Mouse (Mus musculus) hindbrain, embryonic 12.5 days (tissue): ENCODE data around the gene Arih1. TPM values are rescaled to one million over a fixed set of nuclear protein-coding genes. Genes with fewer than 3 reads are reported as not detected.
"Not testable (repeated sequence)": the region's sequence is repeated elsewhere in the genome, so short reads cannot be mapped to it uniquely, and the experiment has no call there.

Experiments used
- ATAC-seq: fragments of 200-750 bp; cut with Nextera tagmentation; 2 replicates; pipeline ENCODE4 v1.8.0; 2017; ENCODE audit warnings: moderate TSS enrichment; ENCODE audit not compliant: low FRiP score
- H3K27ac ChIP-seq: fragments of 300-500 bp; sonication (generic); 2 replicates; pipeline ENCODE4 v1.5.1; 2016; ENCODE audit warnings: mild to moderate bottlenecking
- H3K27me3 ChIP-seq: fragments of 300-500 bp; sonication (generic); 2 replicates; pipeline ENCODE4 v1.6.1; 2016; ENCODE audit warnings: mild to moderate bottlenecking
- H3K36me3 ChIP-seq: fragments of 300-500 bp; sonication (generic); 2 replicates; pipeline ENCODE4 v1.6.1; 2016; ENCODE audit warnings: mild to moderate bottlenecking
- H3K4me1 ChIP-seq: fragments of 300-500 bp; sonication (generic); 2 replicates; pipeline ENCODE4 v1.6.1; 2016
- H3K4me2 ChIP-seq: fragments of 300-500 bp; sonication (generic); replicated peaks from 2 replicates; pipeline ENCODE4 v1.6.1; 2016; ENCODE audit warnings: mild to moderate bottlenecking
- H3K4me3 ChIP-seq: fragments of 300-500 bp; sonication (generic); 2 replicates; pipeline ENCODE4 v1.5.1; 2016; ENCODE audit warnings: mild to moderate bottlenecking
- H3K9ac ChIP-seq: fragments of 300-500 bp; sonication (generic); 2 replicates; pipeline ENCODE4 v1.6.1; 2016; ENCODE audit warnings: mild to moderate bottlenecking, moderate library complexity
- H3K9me3 ChIP-seq: fragments of 300-500 bp; sonication (generic); replicated peaks from 2 replicates; pipeline ENCODE4 v1.6.1; 2016; ENCODE audit warnings: mild to moderate bottlenecking
- WGBS: fragments of 180-500 bp; shearing (Covaris S2); methylation state at CpG from one replicate; pipeline ENCODE4 v1.1.7; 2016; 5-methylcytosine and 5-hydroxymethylcytosine counted together
- polyA plus RNA-seq: library from polyadenylated mRNA; unstranded; fragments of >200 nt; fragmentation: Nextera tagmentation; extraction: Ambion mirVana; gene quantifications from 2 replicates; pipeline ENCODE4 v1.2.1, GENCODE M21; 2016

Arih1 gene
- polyA plus RNA-seq, 1 experiment from 2014 or later, result 24.1 TPM

- H3K4me1 ChIP-seq, result peaks cover 10% of the 10 kb centered on the region; the same call in 1 of the 2 replicates
- no peak overlapping the region for H3K4me2 ChIP-seq
- H3K9ac ChIP-seq, result no peak overlapping the region
- 90% methylated on average over 1 of the region's 1 CpGs for WGBS
- H3K4me3 ChIP-seq, result no peak overlapping the region
- no peaks in the 10 kb centered on the region for H3K27me3 ChIP-seq
- H3K36me3 ChIP-seq, result no peaks in the 10 kb centered on the region
- no peaks in the 10 kb centered on the region for H3K9me3 ChIP-seq
- ATAC-seq, result no peak
- H3K27ac ChIP-seq, result no peak overlapping the region
Measured at GRCm38 (mm10) chr9:59457671-59458070, 28.7 kb downstream of the Arih1 start.

- Histone ChIP-seq H3K27me3 (no peaks in the 10 kb centered on the region), H3K4me3 (no peak overlapping the region), H3K9me3 (no peaks in the 10 kb centered on the region), H3K9ac (no peak overlapping the region), H3K36me3 (no peaks in the 10 kb centered on the region), H3K4me2 (no peak overlapping the region), H3K4me1 (peaks cover 10% of the 10 kb centered on the region; the same call in 1 of the 2 replicates), H3K27ac (no peak overlapping the region)
- WGBS, result 76% methylated on average over 3 of the region's 3 CpGs
- no peak for ATAC-seq
Measured at GRCm38 (mm10) chr9:59455404-59456068, 30.9 kb downstream of the Arih1 start.

- H3K27me3 ChIP-seq, result no peaks in the 10 kb centered on the region
- ATAC-seq, result no peak
- no peaks in the 10 kb centered on the region for H3K4me1 ChIP-seq
- 0 out of 2 replicates have a peak, but pooled peaks cover 8% of the 10 kb centered on the region for H3K36me3 ChIP-seq
- no peak overlapping the region for H3K4me2 ChIP-seq
- H3K9me3 ChIP-seq, result no peaks in the 10 kb centered on the region
- no peak overlapping the region for H3K27ac ChIP-seq
- H3K9ac ChIP-seq, result no peak overlapping the region
- H3K4me3 ChIP-seq, result no peak overlapping the region
- 93% methylated on average over 1 of the region's 1 CpGs for WGBS
Measured at GRCm38 (mm10) chr9:59433729-59434128, 52.7 kb downstream of the Arih1 start.

DNA sequence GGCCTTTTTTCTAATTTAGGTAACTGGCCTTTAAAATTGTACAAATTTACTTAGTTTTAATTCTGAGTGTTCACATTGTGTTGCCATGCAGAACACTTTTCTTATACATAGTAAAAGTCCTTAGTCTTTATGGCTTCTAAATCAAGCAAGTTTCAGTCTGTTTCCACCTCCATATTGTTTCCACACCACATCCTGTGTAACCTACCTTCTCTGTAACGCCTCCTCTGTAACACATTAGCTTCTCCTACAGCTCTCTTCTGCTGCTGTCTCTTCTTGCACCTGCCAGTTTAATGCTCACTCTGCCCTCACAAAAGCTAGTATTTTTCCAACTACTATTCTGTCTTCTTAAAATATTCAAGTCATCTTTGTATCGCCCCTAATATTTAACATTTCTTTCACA lies 54.8 kb downstream of the Arih1 start:
- Histone ChIP-seq H3K27me3 (no peaks in the 10 kb centered on the region), H3K4me2 (no peak overlapping the region), H3K36me3 (0 out of 2 replicates have a peak, but pooled peaks cover 15% of the 10 kb centered on the region), H3K4me3 (no peak overlapping the region), H3K9me3 (no peaks in the 10 kb centered on the region), H3K9ac (no peak overlapping the region), H3K4me1 (no peaks in the 10 kb centered on the region), H3K27ac (no peak overlapping the region)
- no peak for ATAC-seq
- 95% methylated on average over 2 of the region's 2 CpGs for WGBS

DNA sequence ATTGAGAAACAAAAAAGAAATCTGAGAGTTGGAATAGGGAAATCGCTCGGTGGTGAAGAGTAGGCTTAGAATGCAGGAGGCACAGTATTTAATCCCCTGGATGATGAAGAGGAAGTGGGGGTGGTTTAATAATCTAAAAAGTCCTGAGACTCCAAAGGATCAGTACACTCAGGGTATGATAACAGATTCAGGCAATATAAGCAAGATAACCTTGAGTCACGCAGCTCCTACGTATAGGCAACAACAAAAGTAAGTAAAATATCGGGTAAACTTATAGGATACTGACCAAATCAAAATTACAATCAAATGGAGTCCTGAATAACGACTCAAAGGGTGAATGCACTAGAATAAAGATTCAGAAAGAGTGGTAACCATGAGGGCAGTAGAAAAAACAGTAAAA lies 65.9 kb downstream of the Arih1 start:
- H3K27me3 ChIP-seq, result no peaks in the 10 kb centered on the region
- H3K27ac ChIP-seq, result no peak overlapping the region
- 93% methylated on average over 6 of the region's 6 CpGs for WGBS
- no peak for ATAC-seq
- no peak overlapping the region for H3K4me2 ChIP-seq
- H3K4me1 ChIP-seq, result no peaks in the 10 kb centered on the region
- peaks cover 3% of the 10 kb centered on the region; the same call in 1 of the 2 replicates for H3K36me3 ChIP-seq
- H3K9me3 ChIP-seq, result no peaks in the 10 kb centered on the region
- no peak overlapping the region for H3K4me3 ChIP-seq
- H3K9ac ChIP-seq, result no peak overlapping the region

DNA sequence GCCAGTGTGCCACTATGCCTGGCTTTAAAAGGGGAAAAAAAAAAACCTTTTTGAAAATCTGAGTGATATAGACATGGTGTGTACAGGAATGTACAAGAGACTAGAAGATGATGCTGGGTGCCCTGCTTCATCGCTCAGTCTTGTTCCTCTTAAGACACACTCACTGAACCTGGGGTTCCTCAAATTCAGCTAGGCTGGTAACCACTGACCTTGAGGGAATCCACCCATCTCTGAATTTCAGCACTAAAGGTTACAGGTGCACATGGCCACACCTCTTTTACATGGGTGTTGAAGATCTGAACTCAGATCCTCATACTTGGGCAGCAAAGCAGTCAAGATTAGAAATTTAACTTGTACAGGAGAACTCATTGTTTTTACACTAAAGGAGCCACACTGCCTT lies 79.1 kb downstream of the Arih1 start:
- no peak overlapping the region for H3K4me2 ChIP-seq
- H3K27ac ChIP-seq, result no peak overlapping the region
- H3K36me3 ChIP-seq, result peaks cover 29% of the 10 kb centered on the region
- H3K4me1 ChIP-seq, result no peaks in the 10 kb centered on the region
- 100% methylated on average over 1 of the region's 1 CpGs for WGBS
- H3K27me3 ChIP-seq, result no peaks in the 10 kb centered on the region
- ATAC-seq, result no peak
- H3K4me3 ChIP-seq, result no peak overlapping the region
- no peak overlapping the region for H3K9ac ChIP-seq
- no peaks in the 10 kb centered on the region for H3K9me3 ChIP-seq

- H3K27me3 ChIP-seq, result no peaks in the 10 kb centered on the region
- no peaks in the 10 kb centered on the region for H3K4me1 ChIP-seq
- ATAC-seq, result no peak
- 83% methylated on average over 4 of the region's 4 CpGs for WGBS
- H3K27ac ChIP-seq, result no peak overlapping the region
- H3K9me3 ChIP-seq, result no peaks in the 10 kb centered on the region
- H3K4me3 ChIP-seq, result no peak overlapping the region
- no peak overlapping the region for H3K9ac ChIP-seq
- H3K36me3 ChIP-seq, result peaks cover 27% of the 10 kb centered on the region
- no peak overlapping the region for H3K4me2 ChIP-seq
Measured at GRCm38 (mm10) chr9:59389086-59389485, 97.3 kb downstream of the Arih1 start.

DNA sequence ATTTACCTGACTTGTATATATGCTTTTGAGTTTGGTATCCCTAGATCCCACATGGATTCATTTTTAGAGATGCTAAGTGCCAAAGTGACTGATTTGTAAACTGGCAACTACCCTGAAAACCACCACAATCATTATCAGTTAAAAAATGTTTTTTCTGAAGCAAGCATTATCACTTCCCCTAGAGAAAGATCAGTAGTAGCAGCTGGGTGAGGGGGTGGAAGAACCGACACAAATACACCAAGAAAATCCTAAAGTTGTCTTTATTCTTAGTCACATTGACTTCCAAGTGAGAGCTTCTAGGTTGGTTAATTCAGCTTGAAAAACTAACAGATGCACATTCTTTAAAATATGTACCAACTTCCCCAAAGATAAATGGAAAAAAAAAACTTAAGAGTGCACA lies 98.1 kb downstream of the Arih1 start:
- ATAC-seq, result no peak
- no peak overlapping the region for H3K27ac ChIP-seq
- H3K9me3 ChIP-seq, result no peaks in the 10 kb centered on the region
- no peak overlapping the region for H3K4me3 ChIP-seq
- H3K4me2 ChIP-seq, result no peak overlapping the region
- H3K4me1 ChIP-seq, result no peaks in the 10 kb centered on the region
- H3K27me3 ChIP-seq, result no peaks in the 10 kb centered on the region
- 91% methylated on average over 1 of the region's 1 CpGs for WGBS
- H3K9ac ChIP-seq, result no peak overlapping the region
- H3K36me3 ChIP-seq, result peaks cover 21% of the 10 kb centered on the region

- Histone ChIP-seq H3K36me3 (peaks cover 13% of the 10 kb centered on the region), H3K4me1 (no peaks in the 10 kb centered on the region), H3K9ac (no peak overlapping the region), H3K27me3 (no peaks in the 10 kb centered on the region), H3K4me2 (no peak overlapping the region), H3K4me3 (no peak overlapping the region), H3K9me3 (no peaks in the 10 kb centered on the region), H3K27ac (no peak overlapping the region)
- 59% methylated on average over 3 of the region's 3 CpGs for WGBS
- no peak for ATAC-seq
Measured at GRCm38 (mm10) chr9:59387461-59387860, 99.0 kb downstream of the Arih1 start.

DNA sequence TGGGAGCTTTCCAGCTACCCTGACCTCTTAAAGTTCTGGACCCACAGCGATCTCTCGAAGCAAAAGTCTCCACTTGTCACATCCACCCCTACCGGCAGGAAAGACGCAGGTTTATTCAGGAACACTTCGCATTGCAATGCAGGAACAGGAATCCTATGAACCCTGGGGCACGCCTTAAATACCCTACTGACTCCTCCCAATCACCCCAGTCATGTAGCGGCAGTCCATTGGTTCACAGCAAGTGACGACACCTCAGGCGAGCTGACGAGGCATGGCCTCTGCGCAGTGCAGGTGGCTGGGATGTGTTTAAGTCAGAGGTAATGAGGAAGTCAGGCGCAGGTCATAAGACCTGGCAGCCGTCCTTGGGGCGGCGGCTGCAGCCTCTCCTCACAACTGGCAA lies 110.8 kb downstream of the Arih1 start:
- Histone ChIP-seq H3K4me3 (no peak overlapping the region), H3K9me3 (peaks cover 12% of the 10 kb centered on the region), H3K4me1 (no peaks in the 10 kb centered on the region), H3K4me2 (no peak overlapping the region), H3K36me3 (no peaks in the 10 kb centered on the region), H3K9ac (no peak overlapping the region), H3K27me3 (no peaks in the 10 kb centered on the region), H3K27ac (no peak overlapping the region)
- 92% methylated on average over 15 of the region's 15 CpGs for WGBS
- ATAC-seq, result no peak

GRCm38 (mm10) chr9:59369646-59370045 lies 116.8 kb downstream of the Arih1 start:
- WGBS, result 89% methylated on average over 9 of the region's 9 CpGs
- Histone ChIP-seq H3K4me1 (no peaks in the 10 kb centered on the region), H3K27ac (no peak overlapping the region), H3K27me3 (no peaks in the 10 kb centered on the region), H3K9ac (no peak overlapping the region), H3K4me2 (no peak overlapping the region), H3K36me3 (no peaks in the 10 kb centered on the region), H3K9me3 (peaks cover 12% of the 10 kb centered on the region), H3K4me3 (no peak overlapping the region)
- ATAC-seq, result no peak

DNA sequence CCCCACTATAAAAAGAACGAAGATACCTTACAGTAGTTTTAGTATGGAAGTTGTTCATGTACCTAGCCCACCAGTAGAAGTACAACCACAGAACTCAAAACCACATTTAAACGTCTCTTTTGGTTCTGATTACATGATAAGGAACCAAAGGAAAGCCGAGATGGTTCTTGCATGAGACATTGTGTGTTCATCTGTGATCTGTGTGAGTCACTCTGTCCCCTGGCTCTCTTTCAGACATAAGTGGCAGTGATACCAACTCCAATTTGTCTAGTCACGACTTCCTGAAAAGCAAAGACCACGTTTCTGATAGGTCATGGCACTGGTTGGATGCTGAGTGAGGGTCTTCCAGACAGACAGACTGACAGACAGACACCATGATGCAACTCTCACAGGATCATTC lies 117.2 kb downstream of the Arih1 start:
- Histone ChIP-seq H3K4me3 (no peak overlapping the region), H3K4me2 (no peak overlapping the region), H3K9ac (no peak overlapping the region), H3K36me3 (no peaks in the 10 kb centered on the region), H3K27ac (no peak overlapping the region), H3K27me3 (no peaks in the 10 kb centered on the region), H3K4me1 (no peaks in the 10 kb centered on the region), H3K9me3 (peaks cover 12% of the 10 kb centered on the region)
- no peak for ATAC-seq
- WGBS, result 79% methylated on average over 5 of the region's 5 CpGs

GRCm38 (mm10) chr9:59360487-59360886 lies 125.9 kb downstream of the Arih1 start:
- not testable (repeated sequence) for H3K4me2 ChIP-seq, H3K4me1 ChIP-seq, H3K27me3 ChIP-seq, H3K36me3 ChIP-seq, H3K4me3 ChIP-seq, H3K27ac ChIP-seq, H3K9ac ChIP-seq, H3K9me3 ChIP-seq, ATAC-seq
- WGBS, result 72% methylated on average over 3 of the region's 3 CpGs
